Comparison of ENCODE assay signal across 8 mouse cellular contexts in the genomic region with DNA sequence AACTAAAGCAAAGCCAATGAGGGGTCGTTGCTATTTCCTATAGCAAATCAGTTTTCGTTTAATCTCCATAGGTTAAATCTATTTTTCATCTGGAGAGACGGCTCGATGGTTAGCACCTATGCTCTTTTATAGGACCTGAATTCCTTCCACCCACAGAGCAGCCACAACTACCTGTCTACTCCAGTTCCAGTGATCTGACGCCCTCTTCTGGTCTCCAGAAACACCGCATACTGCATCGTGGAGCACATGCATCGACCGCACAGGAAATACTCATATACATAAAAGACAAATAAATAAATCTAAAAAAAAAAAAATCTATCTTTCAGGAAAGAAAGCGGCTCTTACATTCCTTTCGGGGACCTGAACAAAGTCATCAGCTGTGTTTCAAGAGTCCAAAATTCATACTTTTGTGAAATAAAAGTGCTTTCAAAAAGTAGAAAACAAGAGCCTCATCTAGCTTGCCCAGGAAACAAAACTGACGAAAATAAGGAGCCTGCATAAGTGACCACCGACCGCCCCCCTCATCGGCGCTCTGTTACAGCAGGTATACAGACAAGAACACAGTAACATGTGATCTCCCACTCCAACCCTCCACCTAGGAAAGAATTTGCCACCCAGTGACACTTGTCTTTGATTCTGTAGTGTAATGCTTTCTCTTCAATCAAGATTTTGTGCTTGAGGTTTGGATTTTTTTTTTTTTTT. TPM values are rescaled to one million over a fixed set of nuclear protein-coding genes. Genes with fewer than 3 reads are reported as not detected.
DNase-seq lines count a peak whose midpoint lies in the region; ATAC-seq and TF ChIP-seq lines count a peak whose summit lies in the region.

No protein-coding gene starts in this region.

- no peak for ATAC-seq in embryonic facial prominence, embryonic 14.5 days (ENCODE audit: low read depth)
- ATAC-seq in hindbrain, embryonic 13.5 days (ENCODE audit: low FRiP score): no peak
- no peak for ATAC-seq in stomach, postnatal 0 days (ENCODE audit: low FRiP score, low TSS enrichment)

- intact Hi-C loops in left cerebral cortex, postnatal 10 days (cut with DNase I): loop anchor here (2.0 kb wide), 2 partner anchors 32 to 106 kb away; a partner anchor contains a TSS

- 32% methylated on average over 16 of the region's 16 CpGs for WGBS in embryonic facial prominence, embryonic 14.5 days
- WGBS in hindbrain, embryonic 13.5 days: 40% methylated on average over 16 of the region's 16 CpGs
- WGBS in macrophage (ENCODE audit: missing documents): 53% methylated on average over 15 of the region's 16 CpGs
- 39% methylated on average over 16 of the region's 16 CpGs for WGBS in stomach, postnatal 0 days

- no peaks in the 10 kb centered on the region for H3K27me3 ChIP-seq in embryonic facial prominence, embryonic 14.5 days (replicated peaks; ENCODE audit: control insufficient read depth, insufficient read depth, low read length)
- 0 out of 2 replicates have a peak, but pooled peaks cover 6% of the 10 kb centered on the region for H3K27me3 ChIP-seq in hindbrain, embryonic 13.5 days
- H3K27me3 ChIP-seq in stomach, postnatal 0 days (ENCODE audit: control insufficient read depth, insufficient read depth, low read length): no peaks in the 10 kb centered on the region

- peak; percentile 82 for TF ChIP-seq CTCF in stomach, postnatal 0 days (IDR thresholded peaks at IDR 0.05; ENCODE audit: low read depth)

- H3K4me3 ChIP-seq in embryonic facial prominence, embryonic 14.5 days (ENCODE audit: low read depth, low read length): peak overlapping the region; percentile 95
- peak overlapping the region; percentile 95 for H3K4me3 ChIP-seq in hindbrain, embryonic 13.5 days
- H3K4me3 ChIP-seq in macrophage (ENCODE audit: inconsistent target): peak overlapping the region; percentile 79
- H3K4me3 ChIP-seq in stomach, postnatal 0 days (ENCODE audit: low read depth, low read length): peak overlapping the region; percentile 83

- peak overlapping the region; percentile 88 for H3K4me2 ChIP-seq in embryonic facial prominence, embryonic 14.5 days (ENCODE audit: low read depth, low read length)
- H3K4me2 ChIP-seq in hindbrain, embryonic 13.5 days: peak overlapping the region; percentile 80
- H3K4me2 ChIP-seq in stomach, postnatal 0 days (replicated peaks; ENCODE audit: low read depth): peak overlapping the region; percentile 61

- no peak for TF ChIP-seq EP300 in stomach, postnatal 0 days (optimal IDR thresholded peaks at IDR 0.05)

- DNase-seq in frontal cortex, postnatal 36 days (ENCODE audit: low spot score in 2 of 2): peak; percentile 36 to 52
- no peak for DNase-seq in frontal cortex, postnatal 25 days (ENCODE audit: low spot score in 2 of 2)
- DNase-seq in adrenal gland, adult 8-10 months: peak; percentile 32
- peak; percentile 68 for DNase-seq in embryonic facial prominence, embryonic 14.5 days (ENCODE audit: low spot score)
- peak; percentile 57 to 60 for DNase-seq in left cerebral cortex, postnatal 10 days (ENCODE audit: extremely low spot score in 1 of 2, low spot score in 2 of 2)
- peak; percentile 58 for DNase-seq in stomach, postnatal 0 days (ENCODE audit: low spot score)

- H3K36me3 ChIP-seq in embryonic facial prominence, embryonic 14.5 days (ENCODE audit: control insufficient read depth, insufficient read depth, low read length): peaks cover 14% of the 10 kb centered on the region
- peaks cover 3% of the 10 kb centered on the region; the same call in 1 of the 2 replicates for H3K36me3 ChIP-seq in hindbrain, embryonic 13.5 days
- no peaks in the 10 kb centered on the region for H3K36me3 ChIP-seq in macrophage (ENCODE audit: inconsistent target)
- no peaks in the 10 kb centered on the region for H3K36me3 ChIP-seq in stomach, postnatal 0 days (ENCODE audit: control insufficient read depth, insufficient read depth, low read length)

- H3K9me3 ChIP-seq in embryonic facial prominence, embryonic 14.5 days (ENCODE audit: control insufficient read depth, low read length): no peaks in the 10 kb centered on the region
- H3K9me3 ChIP-seq in hindbrain, embryonic 13.5 days: no peaks in the 10 kb centered on the region
- H3K9me3 ChIP-seq in stomach, postnatal 0 days (ENCODE audit: control insufficient read depth, low read length): no peaks in the 10 kb centered on the region

- H3K9ac ChIP-seq in embryonic facial prominence, embryonic 14.5 days (ENCODE audit: low read depth, low read length): peak overlapping the region; percentile 81
- H3K9ac ChIP-seq in hindbrain, embryonic 13.5 days: peak overlapping the region; percentile 84
- H3K9ac ChIP-seq in stomach, postnatal 0 days (ENCODE audit: low read length): peak overlapping the region; percentile 63

- H3K79me2 ChIP-seq in macrophage (ENCODE audit: inconsistent target): peaks cover 18% of the 10 kb centered on the region

- peak overlapping the region; percentile 99 for H3K27ac ChIP-seq in embryonic facial prominence, embryonic 14.5 days (replicated peaks; ENCODE audit: low read depth, low read length)
- peak overlapping the region; percentile 98 for H3K27ac ChIP-seq in hindbrain, embryonic 13.5 days
- peak overlapping the region; percentile 60 for H3K27ac ChIP-seq in macrophage
- peak overlapping the region; percentile 94 for H3K27ac ChIP-seq in stomach, postnatal 0 days (replicated peaks)

- peaks cover 19% of the 10 kb centered on the region for H3K4me1 ChIP-seq in embryonic facial prominence, embryonic 14.5 days (ENCODE audit: control insufficient read depth, insufficient read depth, low read length)
- H3K4me1 ChIP-seq in hindbrain, embryonic 13.5 days (replicated peaks): peaks cover 35% of the 10 kb centered on the region
- H3K4me1 ChIP-seq in stomach, postnatal 0 days (replicated peaks; ENCODE audit: control insufficient read depth, insufficient read depth): peaks cover 12% of the 10 kb centered on the region

RNA-seq across cellular contexts. Expression of a gene that starts 1.8 kb away (rescaled TPM):
- 10 to 100 TPM; 22.8 to 28.3 (median 26.7) TPM for total RNA-seq in adrenal gland, adult 8-10 months (2022)
- polyA plus RNA-seq in embryonic facial prominence, embryonic 14.5 days (2014; fragmentation: Nextera tagmentation; extraction: Ambion mirVana): 55.0 and 63.3 TPM in 2 replicates
- polyA plus RNA-seq in hindbrain, embryonic 13.5 days (2015; fragmentation: Nextera tagmentation; extraction: Ambion mirVana): 58.7 and 63.7 TPM in 2 replicates
- 10 to 100 TPM; 29.9 to 37.5 TPM for total RNA-seq in left cerebral cortex, postnatal 10 days (2021)
- 10 to 100 TPM in 5 of 26 experiments, 1 to 10 TPM in 20, not detected in 1; 2.5 to 15.6 (median 5.9) TPM for total RNA-seq in macrophage (2018; cell fraction: chromatin; rRNA removed)
- 10 to 100 TPM in 23 of 26 experiments, 1 to 10 TPM in 3; 8.5 to 19.6 (median 14.6) TPM for total RNA-seq in macrophage (2018; cell fraction: cytosol; rRNA removed)
- 10 to 100 TPM in 12 of 26 experiments, 1 to 10 TPM in 14; 4.0 to 19.1 (median 9.8) TPM for total RNA-seq in macrophage (2018; cell fraction: nucleus; rRNA removed)
- 6.2 to 17.0 TPM (median 13.3 TPM) in 3 replicates for polyA plus RNA-seq in macrophage (2018)
- polyA plus RNA-seq in stomach, postnatal 0 days (2015; fragmentation: Nextera tagmentation; extraction: Ambion mirVana): 42.2 and 45.5 TPM in 2 replicates

RNA-seq across cellular contexts. Expression of a gene that starts 21.6 kb away (rescaled TPM):
- not detected for total RNA-seq in adrenal gland, adult 8-10 months (2022)
- polyA plus RNA-seq in embryonic facial prominence, embryonic 14.5 days (2014; fragmentation: Nextera tagmentation; extraction: Ambion mirVana): not detected in 2 replicates
- not detected in 2 replicates for polyA plus RNA-seq in hindbrain, embryonic 13.5 days (2015; fragmentation: Nextera tagmentation; extraction: Ambion mirVana)
- total RNA-seq in left cerebral cortex, postnatal 10 days (2021): not detected
- not detected for total RNA-seq in macrophage (2018; cell fraction: chromatin; rRNA removed)
- total RNA-seq in macrophage (2018; cell fraction: cytosol; rRNA removed): not detected
- not detected for total RNA-seq in macrophage (2018; cell fraction: nucleus; rRNA removed)
- not detected in 3 replicates for polyA plus RNA-seq in macrophage (2018)
- not detected in 2 replicates for polyA plus RNA-seq in stomach, postnatal 0 days (2015; fragmentation: Nextera tagmentation; extraction: Ambion mirVana)

RNA-seq across cellular contexts. Expression of a gene that starts 30.4 kb away (rescaled TPM):
- 10 to 100 TPM; 22.1 to 32.4 (median 26.6) TPM for total RNA-seq in adrenal gland, adult 8-10 months (2022)
- 5.3 and 5.7 TPM in 2 replicates for polyA plus RNA-seq in embryonic facial prominence, embryonic 14.5 days (2014; fragmentation: Nextera tagmentation; extraction: Ambion mirVana)
- 5.9 and 7.8 TPM in 2 replicates for polyA plus RNA-seq in hindbrain, embryonic 13.5 days (2015; fragmentation: Nextera tagmentation; extraction: Ambion mirVana)
- 10 to 100 TPM; 36.5 to 36.6 TPM for total RNA-seq in left cerebral cortex, postnatal 10 days (2021)
- 10 to 100 TPM in 25 of 26 experiments, 1 to 10 TPM in 1; 9.1 to 43.6 (median 25.7) TPM for total RNA-seq in macrophage (2018; cell fraction: chromatin; rRNA removed)
- 10 to 100 TPM in 23 of 26 experiments, 1 to 10 TPM in 3; 5.6 to 21.0 (median 16.7) TPM for total RNA-seq in macrophage (2018; cell fraction: cytosol; rRNA removed)
- total RNA-seq in macrophage (2018; cell fraction: nucleus; rRNA removed): 10 to 100 TPM in 21 of 26 experiments, 1 to 10 TPM in 5; 6.5 to 29.0 (median 19.3) TPM
- polyA plus RNA-seq in macrophage (2018): 9.3 to 10.1 TPM (median 9.6 TPM) in 3 replicates
- polyA plus RNA-seq in stomach, postnatal 0 days (2015; fragmentation: Nextera tagmentation; extraction: Ambion mirVana): 2.3 and 2.8 TPM in 2 replicates

Comparison
In these comparisons a context has a peak if more than half of its experiments do, and no peak if none do; other contexts are left out.
1. DNase-seq: peak in frontal cortex, postnatal 36 days (2 of 2), adrenal gland, adult 8-10 months (single experiment), embryonic facial prominence, embryonic 14.5 days (single experiment), left cerebral cortex, postnatal 10 days (2 of 2) and stomach, postnatal 0 days (single experiment); none in frontal cortex, postnatal 25 days (0 of 2).
2. Peak in every context shown above with its lines, with median percentiles within 50 percentile points of each other: H3K27ac ChIP-seq, H3K4me2 ChIP-seq, H3K4me3 ChIP-seq and H3K9ac ChIP-seq.